Mouse (Mus musculus): ENCODE results near the gene Vcan.

Gene Vcan

DNA sequence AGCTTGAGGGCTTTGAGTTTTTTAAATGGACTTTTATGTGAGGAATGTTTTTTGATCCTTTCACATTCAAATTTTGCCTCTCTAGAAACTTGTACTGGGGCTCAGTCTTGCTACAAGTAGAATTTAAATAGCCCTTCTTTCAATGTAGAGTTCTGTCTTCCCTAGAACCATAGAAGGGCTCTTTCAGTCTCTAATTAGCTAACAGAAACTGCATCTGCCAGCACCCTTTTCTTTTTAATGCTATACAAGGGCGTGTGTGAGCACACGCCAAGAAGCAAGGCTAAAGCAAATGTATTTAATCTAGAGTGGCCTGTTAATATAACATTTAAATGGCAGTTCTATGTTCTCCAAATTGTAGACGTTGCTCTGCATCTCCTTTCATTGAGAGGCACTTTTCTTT lies 134.9 kb downstream of the Vcan start:
- no peak for DNase-seq (ENCODE audit: low spot score in 2 of 2)

Data from right cerebral cortex, adult 2 months (tissue).